Mouse (Mus musculus): ENCODE measurements at regions not wholly inside any gene's neighbourhood (a gene's known extent, or its start where the extent isn't known, plus 50 kb on each side); places are given as distances from the start of the nearest gene placed in this dataset.

DNA sequence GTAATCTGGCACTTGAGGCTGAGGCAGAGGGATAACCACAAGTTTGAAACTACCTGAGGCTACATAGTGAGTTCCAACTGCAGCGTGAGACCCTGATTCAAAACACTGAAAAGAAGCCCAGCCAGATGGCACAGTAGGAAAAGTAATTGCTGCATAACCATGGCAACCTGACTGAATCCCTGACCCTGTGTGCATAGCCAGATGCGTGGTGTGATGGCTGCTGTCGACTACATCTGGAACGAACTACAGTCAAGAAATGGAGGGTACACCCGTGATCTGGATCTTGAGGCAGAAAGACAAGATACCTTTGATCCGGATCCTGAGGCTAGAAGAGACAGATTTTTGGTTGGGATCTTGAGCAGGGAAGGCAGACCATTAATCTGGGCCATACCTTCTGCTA, 153.2 kb upstream of the Pkdcc start:
- TF ChIP-seq CTCF (IDR thresholded peaks at IDR 0.05; ENCODE audit: low read depth, low read length) (no peak), POLR2A (IDR thresholded peaks at IDR 0.05; ENCODE audit: borderline replicate concordance, low read depth, low read length) (no peak)

All from bone marrow macrophage, adult 2 months (primary cell).